Mouse (Mus musculus) heart, adult 2 months (tissue): ENCODE measurements around the gene Rdh7. TPM values are rescaled to one million over a fixed set of nuclear protein-coding genes. Genes with fewer than 3 reads are reported as not detected.

Experiments
- DNase-seq, 2 experiments: peaks; one replicate each; pipeline ENCODE4 v3.0.0; 2021
- H3K27ac ChIP-seq: fragments of 200-600 bp; 2 replicates; pipeline ENCODE4 v1.8.1; 2022
- H3K27me3 ChIP-seq: fragments of 200-500 bp; 2 replicates; pipeline ENCODE4 v1.6.1; 2012; ENCODE audit warnings: mild to moderate bottlenecking, low read length, inconsistent platforms, mixed read lengths; ENCODE audit not compliant: control insufficient read depth, insufficient read depth
- H3K36me3 ChIP-seq: fragments of 200-500 bp; 2 replicates; pipeline ENCODE4 v1.6.1; 2012; ENCODE audit warnings: low read length, inconsistent platforms; ENCODE audit not compliant: control insufficient read depth, insufficient read depth
- H3K4me1 ChIP-seq: fragments of 200-500 bp; 2 replicates; pipeline ENCODE4 v1.6.1; 2011; ENCODE audit warnings: low read length; ENCODE audit not compliant: control insufficient read depth, insufficient read depth
- H3K4me3 ChIP-seq: fragments of 200-600 bp; 2 replicates; pipeline ENCODE4 v1.8.1; 2022
- H3K79me2 ChIP-seq: fragments of 200-500 bp; replicated peaks from 2 replicates; pipeline ENCODE4 v1.6.1; 2012; ENCODE audit warnings: mild to moderate bottlenecking, inconsistent platforms, low read length, moderate library complexity, mixed read lengths; ENCODE audit not compliant: control insufficient read depth, insufficient read depth
- H3K9ac ChIP-seq: fragments of 200-500 bp; 2 replicates; pipeline ENCODE4 v1.6.1; 2012; ENCODE audit warnings: low read depth, mild to moderate bottlenecking, control low read depth, inconsistent platforms, low read length, mixed read lengths
- CTCF ChIP-seq: fragments of 200-600 bp; IDR thresholded peaks from 2 replicates; pipeline ENCODE4 v1.8.1; 2022; ENCODE audit warnings: antibody characterized with exemption, mild to moderate bottlenecking, moderate library complexity
- EP300 ChIP-seq: fragments of 200-500 bp; IDR thresholded peaks from 2 replicates; pipeline ENCODE4 v1.6.1; 2011; ENCODE audit warnings: low read depth, low read length, control low read depth; ENCODE audit not compliant: insufficient read depth
- POLR2A ChIP-seq: fragments of 200-500 bp; IDR thresholded peaks from 2 replicates; pipeline ENCODE4 v1.6.1; 2011; ENCODE audit warnings: mild to moderate bottlenecking, low read depth, low read length, control low read depth; ENCODE audit not compliant: insufficient read depth
- WGBS: fragments of 180-500 bp; shearing (Covaris S2); methylation state at CpG from one replicate; pipeline ENCODE4 v1.1.7; 2018; 5-methylcytosine and 5-hydroxymethylcytosine counted together
- intact Hi-C: fragments of 180-260 bp; cut with DNase I; formaldehyde crosslinking; loops from one replicate; pipeline ENCODE4 v1.15.1; 2025
- long read RNA-seq: library from polyadenylated mRNA; stranded (forward); transcript quantifications from one replicate; pipeline ENCODE4 v2.0.0, GENCODE M21; 2021
- polyA plus RNA-seq: library from polyadenylated mRNA; depleted of rRNA; stranded (reverse); fragments of >200 nt; gene quantifications from 2 replicates; pipeline ENCODE4 v1.2.3, GENCODE M21; 2012; rRNA removed
- total RNA-seq, 2 experiments: library from RNA; stranded (reverse); gene quantifications; 2 replicates each; pipeline ENCODE4 v1.2.3; 2021

Rdh7 gene
- total RNA-seq (not detected), polyA plus RNA-seq (0.35 TPM in 1 of 2 replicates, not detected in the other)
- long read RNA-seq, result 0 reads

GRCm38 (mm10) chr10:127888605-127889004, at the start of gene Rdh7:
Gene Rdh7 (minus strand): TSS chr10:127888817.
- Histone ChIP-seq H3K27ac (no peak within 1 kb of the TSS), H3K9ac (no peak within 1 kb of the TSS), H3K36me3 (no peaks in the 10 kb centered on the region), H3K27me3 (no peaks in the 10 kb centered on the region), H3K79me2 (no peaks in the 10 kb centered on the region), H3K4me3 (no peak within 1 kb of the TSS), H3K4me1 (no peaks in the 10 kb centered on the region)
- TF ChIP-seq EP300 (no peak), POLR2A (no peak), CTCF (no peak)
- no peak for DNase-seq
- intact Hi-C loops, result no loop called here

GRCm38 (mm10) chr10:127937428-127938010, 48.9 kb upstream of the Rdh7 start:
- peak; percentile 49 to 74 for DNase-seq
- no peaks in the 10 kb centered on the region for H3K79me2 ChIP-seq
- peak; percentile 77 for TF ChIP-seq CTCF
- TF ChIP-seq EP300, result no peak
- no peak overlapping the region for H3K4me3 ChIP-seq
- no peak overlapping the region for H3K9ac ChIP-seq
- no peaks in the 10 kb centered on the region for H3K36me3 ChIP-seq
- H3K27me3 ChIP-seq, result no peaks in the 10 kb centered on the region
- peak overlapping the region; percentile 48 for H3K27ac ChIP-seq
- intact Hi-C loops, result loop anchor here (1.0 to 5.0 kb wide), 4 partner anchors 199 to 360 kb away; no protein-coding TSS in a partner anchor
- H3K4me1 ChIP-seq, result no peaks in the 10 kb centered on the region; the same call in 1 of the 2 replicates
- WGBS, result 1% methylated on average over 2 of the region's 2 CpGs

DNA sequence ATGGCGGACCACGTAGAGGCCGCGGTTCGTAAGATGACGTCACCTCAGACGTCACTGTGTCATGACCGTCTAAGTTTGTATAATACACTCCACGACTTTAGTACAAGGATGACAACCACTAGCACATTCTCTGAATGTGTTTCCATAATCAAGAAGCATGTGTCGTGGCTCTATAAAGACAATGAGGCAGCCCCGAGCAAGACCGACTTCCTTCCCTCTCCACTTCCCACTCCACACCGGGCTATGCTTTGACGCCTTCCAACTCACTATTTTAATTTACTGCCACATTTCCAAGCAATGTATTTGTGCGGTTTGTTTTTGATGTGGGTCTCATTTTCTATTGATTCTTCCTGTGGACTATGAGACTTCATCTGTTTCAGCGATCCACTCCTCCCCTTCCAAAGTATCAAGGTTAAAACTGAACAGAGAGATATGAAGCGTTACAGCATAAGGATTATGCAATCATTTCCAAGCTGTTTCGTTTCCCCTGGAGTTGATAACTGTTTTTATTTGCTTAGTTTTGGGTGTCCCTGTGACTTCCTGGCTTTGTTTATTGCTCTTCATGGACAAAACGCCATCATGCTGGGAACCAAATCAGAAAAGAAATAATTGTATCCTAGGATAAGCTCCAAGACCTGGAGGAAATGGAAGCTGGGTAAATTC, 48.3 kb upstream of the Rdh7 start:
- no peak overlapping the region for H3K9ac ChIP-seq
- no peaks in the 10 kb centered on the region for H3K79me2 ChIP-seq
- intact Hi-C loops, result loop anchor here (1.0 to 5.0 kb wide), 4 partner anchors 199 to 360 kb away; no protein-coding TSS in a partner anchor
- no peaks in the 10 kb centered on the region; the same call in 1 of the 2 replicates for H3K4me1 ChIP-seq
- H3K4me3 ChIP-seq, result no peak overlapping the region
- 59% methylated on average over 19 of the region's 19 CpGs for WGBS
- no peaks in the 10 kb centered on the region for H3K27me3 ChIP-seq
- peak overlapping the region; percentile 48 for H3K27ac ChIP-seq
- H3K36me3 ChIP-seq, result no peaks in the 10 kb centered on the region
- DNase-seq, result no peak
- no peak for TF ChIP-seq POLR2A
- TF ChIP-seq EP300, result no peak
- TF ChIP-seq CTCF, result no peak

- H3K4me3 ChIP-seq, result no peak overlapping the region
- no peak for DNase-seq
- H3K9ac ChIP-seq, result no peak overlapping the region
- TF ChIP-seq POLR2A, result no peak
- TF ChIP-seq CTCF, result no peak
- TF ChIP-seq EP300, result no peak
- 76% methylated on average over 8 of the region's 8 CpGs for WGBS
- intact Hi-C loops, result loop anchor here (2.0 to 5.0 kb wide), 2 partner anchors 295 to 359 kb away; no protein-coding TSS in a partner anchor
- no peaks in the 10 kb centered on the region for H3K27me3 ChIP-seq
- H3K36me3 ChIP-seq, result no peaks in the 10 kb centered on the region
- no peaks in the 10 kb centered on the region; the same call in 1 of the 2 replicates for H3K4me1 ChIP-seq
- no peak overlapping the region for H3K27ac ChIP-seq
- no peaks in the 10 kb centered on the region for H3K79me2 ChIP-seq
Observed at GRCm38 (mm10) chr10:127936271-127936670, 47.7 kb upstream of the Rdh7 start.

GRCm38 (mm10) chr10:127932290-127932926, 43.8 kb upstream of the Rdh7 start:
- DNase-seq, result peak; percentile 28 to 45
- 55% methylated on average over 8 of the region's 8 CpGs for WGBS
- Histone ChIP-seq H3K9ac (no peak overlapping the region), H3K4me3 (no peak overlapping the region), H3K27me3 (no peaks in the 10 kb centered on the region), H3K79me2 (no peaks in the 10 kb centered on the region), H3K27ac (no peak overlapping the region), H3K36me3 (no peaks in the 10 kb centered on the region), H3K4me1 (no peaks in the 10 kb centered on the region; the same call in 1 of the 2 replicates)
- TF ChIP-seq EP300 (no peak), POLR2A (no peak), CTCF (no peak)
- intact Hi-C loops, result no loop called here

- Histone ChIP-seq H3K4me1 (no peaks in the 10 kb centered on the region), H3K4me3 (no peak overlapping the region), H3K79me2 (no peaks in the 10 kb centered on the region), H3K27me3 (no peaks in the 10 kb centered on the region), H3K36me3 (no peaks in the 10 kb centered on the region), H3K27ac (no peak overlapping the region), H3K9ac (no peak overlapping the region)
- intact Hi-C loops, result no loop called here
- TF ChIP-seq POLR2A, result no peak
- TF ChIP-seq EP300, result no peak
- no peak for TF ChIP-seq CTCF
- 35% methylated on average over 2 of the region's 2 CpGs for WGBS
- DNase-seq, result no peak
Observed at GRCm38 (mm10) chr10:127927737-127928136, 39.1 kb upstream of the Rdh7 start.
